Mouse (Mus musculus) left cerebral cortex, postnatal 4 days (tissue): ENCODE measurements around the gene Pafah1b2. TPM values are rescaled to one million over a fixed set of nuclear protein-coding genes. Genes with fewer than 3 reads are reported as not detected.

Source experiments
- DNase-seq: peaks from one replicate; pipeline ENCODE4 v3.0.0-alpha.2; 2022
- intact Hi-C: fragments of 180-260 bp; cut with DNase I; formaldehyde crosslinking; loops from one replicate; pipeline ENCODE4 v1.15.1; 2025
- total RNA-seq, 2 experiments: library from RNA; stranded (reverse); gene quantifications; 2 replicates each; pipeline ENCODE4 v1.2.3; 2021

The Pafah1b2 gene
- total RNA-seq, 2 experiments from 2014 or later, result 262 to 267 TPM

GRCm38 (mm10) chr9:45945721-45946120 lies 66.8 kb downstream of the Pafah1b2 start:
- intact Hi-C loops, result no loop called here
- no peak for DNase-seq

GRCm38 (mm10) chr9:45944506-45945400 lies 67.7 kb downstream of the Pafah1b2 start:
- DNase-seq, result no peak
- intact Hi-C loops, result no loop called here

- intact Hi-C loops, result no loop called here
- DNase-seq, result no peak
Measured at GRCm38 (mm10) chr9:45943628-45944505, 68.6 kb downstream of the Pafah1b2 start.

GRCm38 (mm10) chr9:45942916-45943315 lies 69.6 kb downstream of the Pafah1b2 start:
- DNase-seq, result no peak

GRCm38 (mm10) chr9:45942464-45942863 lies 70.0 kb downstream of the Pafah1b2 start:
- intact Hi-C loops, result no loop called here

More at GRCm38 (mm10) chr9:45942916-45943315, 69.6 kb downstream of the Pafah1b2 start:
- intact Hi-C loops, result no loop called here

GRCm38 (mm10) chr9:45941329-45941888 lies 71.1 kb downstream of the Pafah1b2 start:
- intact Hi-C loops, result no loop called here
- peak; percentile 34 for DNase-seq

More at GRCm38 (mm10) chr9:45942464-45942863, 70.0 kb downstream of the Pafah1b2 start:
- DNase-seq, result no peak

- no peak for DNase-seq
- intact Hi-C loops, result no loop called here
Measured at GRCm38 (mm10) chr9:45939794-45940193, 72.7 kb downstream of the Pafah1b2 start.

GRCm38 (mm10) chr9:45938952-45939637 lies 73.4 kb downstream of the Pafah1b2 start:
- no peak for DNase-seq
- intact Hi-C loops, result no loop called here

- peak; percentile 38 for DNase-seq
- intact Hi-C loops, result no loop called here
Measured at GRCm38 (mm10) chr9:45938088-45938487, 74.4 kb downstream of the Pafah1b2 start.

- intact Hi-C loops, result no loop called here
- peak; percentile 76 for DNase-seq
Measured at GRCm38 (mm10) chr9:45936883-45937282, 75.6 kb downstream of the Pafah1b2 start.

- intact Hi-C loops, result no loop called here
- DNase-seq, result no peak
Measured at GRCm38 (mm10) chr9:45935628-45936210, 76.8 kb downstream of the Pafah1b2 start, which contains the start of gene Tagln. Tagln (minus strand) TSS chr9:45936058.

GRCm38 (mm10) chr9:45932571-45933415 lies 79.7 kb downstream of the Pafah1b2 start:
- intact Hi-C loops, result no loop called here
- DNase-seq, result no peak

- peak; percentile 23 for DNase-seq
Measured at GRCm38 (mm10) chr9:45931958-45932357, 80.5 kb downstream of the Pafah1b2 start.

GRCm38 (mm10) chr9:45929285-45929684 lies 83.2 kb downstream of the Pafah1b2 start:
- intact Hi-C loops, result no loop called here
- DNase-seq, result no peak

More at GRCm38 (mm10) chr9:45931958-45932357, 80.5 kb downstream of the Pafah1b2 start:
- intact Hi-C loops, result no loop called here

- intact Hi-C loops, result no loop called here
- DNase-seq, result no peak
Measured at GRCm38 (mm10) chr9:45919895-45920294, 92.6 kb downstream of the Pafah1b2 start.

- intact Hi-C loops, result no loop called here
- peak; percentile 91 for DNase-seq
Measured at GRCm38 (mm10) chr9:45917041-45917934, 95.2 kb downstream of the Pafah1b2 start.

GRCm38 (mm10) chr9:45915659-45916058 lies 96.8 kb downstream of the Pafah1b2 start:
- no peak for DNase-seq
- intact Hi-C loops, result no loop called here
